Mouse (Mus musculus) heart, embryonic 15.5 days (tissue): ENCODE data around the gene Cry2. TPM values are rescaled to one million over a fixed set of nuclear protein-coding genes. Genes with fewer than 3 reads are reported as not detected.

ENCODE experiments used
- ATAC-seq: fragments of 200-750 bp; cut with Nextera tagmentation; replicated peaks from 2 replicates; pipeline ENCODE4 v1.8.0; 2017; ENCODE audit warnings: low read depth, moderate TSS enrichment; ENCODE audit not compliant: insufficient number of reproducible peaks, insufficient read depth, low FRiP score
- H3K27ac ChIP-seq: fragments of 300-500 bp; sonication (generic); 2 replicates; pipeline ENCODE4 v1.5.1; 2015; ENCODE audit warnings: mild to moderate bottlenecking, inconsistent platforms
- H3K27me3 ChIP-seq: fragments of 300-500 bp; sonication (generic); 2 replicates; pipeline ENCODE4 v1.6.1; 2015; ENCODE audit warnings: inconsistent platforms
- H3K36me3 ChIP-seq: fragments of 300-500 bp; sonication (generic); 2 replicates; pipeline ENCODE4 v1.6.1; 2015; ENCODE audit warnings: mild to moderate bottlenecking, inconsistent platforms
- H3K4me1 ChIP-seq: fragments of 300-500 bp; sonication (generic); replicated peaks from 2 replicates; pipeline ENCODE4 v1.6.1; 2015; ENCODE audit warnings: inconsistent platforms
- H3K4me2 ChIP-seq: fragments of 300-500 bp; sonication (generic); 2 replicates; pipeline ENCODE4 v1.6.1; 2015; ENCODE audit warnings: inconsistent platforms, mild to moderate bottlenecking, moderate library complexity
- H3K4me3 ChIP-seq: fragments of 300-500 bp; sonication (generic); 2 replicates; pipeline ENCODE4 v1.5.1; 2015; ENCODE audit warnings: mild to moderate bottlenecking, inconsistent platforms
- H3K9ac ChIP-seq: fragments of 300-500 bp; sonication (generic); 2 replicates; pipeline ENCODE4 v1.6.1; 2015; ENCODE audit warnings: mild to moderate bottlenecking, inconsistent platforms
- H3K9me3 ChIP-seq: fragments of 300-500 bp; sonication (generic); replicated peaks from 2 replicates; pipeline ENCODE4 v1.6.1; 2016; ENCODE audit warnings: inconsistent platforms
- WGBS: fragments of 180-500 bp; shearing (Covaris S2); methylation state at CpG from one replicate; pipeline ENCODE4 v1.1.7; 2015; ENCODE audit warnings: mixed read lengths; 5-methylcytosine and 5-hydroxymethylcytosine counted together
- polyA plus RNA-seq: library from polyadenylated mRNA; unstranded; fragments of >200 nt; fragmentation: Nextera tagmentation; extraction: Ambion mirVana; gene quantifications from 2 replicates; pipeline ENCODE4 v1.2.1, GENCODE M21; 2015

Gene Cry2
- polyA plus RNA-seq, 1 experiment from 2014 or later = 15.8 TPM

DNA sequence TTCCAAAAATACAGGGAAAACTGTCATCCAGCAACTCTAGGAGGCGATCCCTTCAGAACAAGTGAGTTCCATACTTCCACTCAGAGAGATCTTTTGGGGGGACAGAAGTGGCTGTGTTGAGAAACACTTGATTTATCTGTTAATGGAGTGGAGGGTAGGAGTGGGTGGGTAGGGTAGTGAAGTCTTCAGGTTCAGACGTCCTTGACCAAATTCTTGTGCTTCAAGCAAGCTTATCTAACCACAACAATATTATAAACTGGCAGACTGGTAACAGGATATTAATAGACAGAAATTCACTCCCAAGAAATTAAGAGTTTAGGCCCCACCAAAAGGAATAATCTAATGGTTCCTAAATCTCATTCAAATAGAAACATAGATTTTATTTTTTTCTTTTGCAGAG, 3.8 kb downstream of the Cry2 start:
- H3K9me3 ChIP-seq = no peaks in the 10 kb centered on the region
- no peak overlapping the region for H3K27ac ChIP-seq
- H3K4me1 ChIP-seq = peaks cover 80% of the 10 kb centered on the region
- no peaks in the 10 kb centered on the region for H3K36me3 ChIP-seq
- no peak overlapping the region for H3K4me2 ChIP-seq
- H3K27me3 ChIP-seq = no peaks in the 10 kb centered on the region
- no peak for ATAC-seq
- 57% methylated on average over 2 of the region's 2 CpGs for WGBS
- H3K9ac ChIP-seq = no peak overlapping the region
- H3K4me3 ChIP-seq = no peak overlapping the region

DNA sequence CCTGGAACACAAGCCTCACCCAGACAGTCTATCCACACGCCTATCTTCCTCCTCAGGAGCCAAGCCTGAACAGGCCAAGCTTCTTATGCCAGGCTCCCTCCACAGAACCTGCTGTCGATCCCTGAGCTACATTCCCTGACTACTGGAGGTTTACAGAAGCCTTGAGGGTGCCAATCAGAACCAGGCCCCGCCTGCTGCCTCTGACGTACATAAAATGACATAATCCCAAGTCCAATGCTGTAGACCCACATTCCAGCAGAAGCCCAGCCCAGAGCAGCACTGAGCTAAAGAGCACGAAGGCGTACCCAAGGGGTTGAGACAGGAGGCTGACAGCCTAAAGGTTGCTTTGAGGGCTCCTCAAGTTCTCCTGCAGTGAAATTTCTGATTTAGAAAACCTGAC, 6.0 kb downstream of the Cry2 start:
- 0 out of 2 replicates have a peak overlapping the region, but pooled peaks have one; percentile 14 for H3K9ac ChIP-seq
- WGBS = 32% methylated on average over 6 of the region's 6 CpGs
- peaks cover 91% of the 10 kb centered on the region for H3K4me1 ChIP-seq
- peak; percentile 48 for ATAC-seq
- H3K27me3 ChIP-seq = no peaks in the 10 kb centered on the region
- peaks cover under 1% of the 10 kb centered on the region; the same call in 1 of the 2 replicates for H3K36me3 ChIP-seq
- peak overlapping the region; percentile 70 for H3K27ac ChIP-seq
- H3K4me3 ChIP-seq = no peak overlapping the region
- no peaks in the 10 kb centered on the region for H3K9me3 ChIP-seq
- peak overlapping the region; percentile 11; the same call in 1 of the 2 replicates for H3K4me2 ChIP-seq

DNA sequence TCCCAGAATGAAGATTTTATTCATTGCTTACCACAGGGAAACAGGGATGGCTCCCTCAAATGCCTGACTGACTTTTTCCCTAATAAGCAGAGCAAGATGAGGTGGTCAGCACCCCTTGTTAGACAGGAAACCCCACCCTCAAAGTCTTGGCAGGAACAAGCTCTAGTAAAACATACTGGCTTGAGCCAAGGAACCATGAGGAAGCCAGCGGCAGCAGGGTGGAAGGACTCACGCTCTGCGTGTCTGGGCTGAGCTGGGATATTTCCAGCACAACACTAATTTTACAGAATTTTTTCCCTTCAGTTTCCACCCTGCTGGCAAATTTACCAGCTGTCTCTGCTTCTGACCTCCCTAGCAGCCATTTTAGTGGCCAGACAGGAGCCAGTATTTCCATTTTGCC, 7.4 kb downstream of the Cry2 start:
- no peak overlapping the region for H3K4me2 ChIP-seq
- no peak overlapping the region for H3K9ac ChIP-seq
- no peak overlapping the region for H3K4me3 ChIP-seq
- no peaks in the 10 kb centered on the region for H3K27me3 ChIP-seq
- no peaks in the 10 kb centered on the region for H3K9me3 ChIP-seq
- 49% methylated on average over 3 of the region's 3 CpGs for WGBS
- H3K4me1 ChIP-seq = peaks cover 81% of the 10 kb centered on the region
- no peak for ATAC-seq
- peak overlapping the region; percentile 87 for H3K27ac ChIP-seq
- H3K36me3 ChIP-seq = peaks cover 12% of the 10 kb centered on the region; the same call in 1 of the 2 replicates

DNA sequence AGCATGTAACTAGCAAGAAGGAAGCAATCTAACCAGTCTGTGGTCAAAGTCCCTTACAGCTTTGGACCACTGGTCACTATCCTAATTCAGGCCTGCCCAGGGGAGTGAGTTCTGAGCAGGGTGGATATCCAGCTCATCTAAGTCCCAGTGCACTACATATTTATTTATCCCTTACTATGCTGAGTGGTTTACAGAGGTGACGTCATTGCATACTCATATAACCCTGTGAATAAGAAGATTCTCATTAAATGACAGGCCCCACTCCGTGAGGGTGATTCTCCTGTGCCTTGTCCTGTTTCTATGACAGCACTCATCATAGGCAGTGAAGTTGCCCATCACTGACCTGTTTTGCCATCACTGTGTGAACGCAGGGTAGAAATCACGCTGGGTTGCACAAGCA, 8.5 kb downstream of the Cry2 start:
- Histone ChIP-seq H3K4me1 (peaks cover 70% of the 10 kb centered on the region), H3K4me2 (no peak overlapping the region), H3K4me3 (no peak overlapping the region), H3K9ac (no peak overlapping the region), H3K27me3 (no peaks in the 10 kb centered on the region), H3K36me3 (peaks cover 22% of the 10 kb centered on the region; the same call in 1 of the 2 replicates), H3K9me3 (no peaks in the 10 kb centered on the region), H3K27ac (peak overlapping the region; percentile 87)
- no peak for ATAC-seq
- 82% methylated on average over 4 of the region's 4 CpGs for WGBS

DNA sequence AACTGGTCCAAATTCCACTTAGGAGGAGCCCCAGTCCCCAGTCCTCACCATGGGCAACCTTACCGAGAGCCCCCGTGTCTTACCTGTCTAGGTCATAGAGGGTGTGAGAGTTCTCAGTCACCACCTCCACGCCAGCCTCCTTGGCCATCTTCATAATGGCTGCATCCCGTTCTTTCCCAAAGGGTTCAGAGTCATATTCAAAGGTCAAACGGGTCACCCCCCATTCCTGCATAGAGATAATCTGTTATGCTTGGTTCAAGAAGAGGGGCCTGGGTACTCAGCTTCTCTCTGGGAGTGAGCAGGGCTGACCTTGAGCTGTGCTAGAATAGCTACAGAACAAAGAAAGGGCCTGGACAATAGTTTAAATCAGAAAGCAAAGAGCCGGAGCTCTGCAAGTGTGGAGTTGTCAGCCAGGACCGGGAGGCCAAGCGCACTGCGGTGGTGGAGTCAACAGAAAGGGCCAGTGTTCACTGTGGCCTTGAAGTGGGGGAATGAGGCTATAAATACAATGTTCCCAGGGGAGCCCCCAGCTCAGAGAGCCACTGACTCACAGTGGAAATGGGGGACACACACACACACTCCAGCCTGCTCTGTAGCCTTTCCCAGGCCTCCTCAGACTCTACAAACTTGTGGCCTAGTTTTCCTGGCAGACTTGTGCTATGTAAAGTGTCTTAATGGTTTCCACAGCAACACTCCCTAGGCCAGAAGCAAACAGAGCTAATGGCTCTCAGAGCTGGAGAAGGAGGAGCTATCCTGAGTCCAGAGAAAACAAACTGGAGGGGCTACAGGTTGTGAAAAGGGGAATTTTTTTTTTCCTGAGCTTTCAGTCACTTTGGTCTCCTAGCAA, 9.2 kb downstream of the Cry2 start:
- peak; percentile 64 for ATAC-seq
- Histone ChIP-seq H3K9me3 (no peaks in the 10 kb centered on the region), H3K4me1 (peaks cover 64% of the 10 kb centered on the region), H3K4me2 (no peak overlapping the region; the same call in 1 of the 2 replicates), H3K27me3 (no peaks in the 10 kb centered on the region), H3K9ac (no peak overlapping the region; the same call in 1 of the 2 replicates), H3K36me3 (peaks cover 28% of the 10 kb centered on the region; the same call in 1 of the 2 replicates), H3K27ac (peak overlapping the region; percentile 87), H3K4me3 (no peak overlapping the region)
- 62% methylated on average over 9 of the region's 9 CpGs for WGBS

DNA sequence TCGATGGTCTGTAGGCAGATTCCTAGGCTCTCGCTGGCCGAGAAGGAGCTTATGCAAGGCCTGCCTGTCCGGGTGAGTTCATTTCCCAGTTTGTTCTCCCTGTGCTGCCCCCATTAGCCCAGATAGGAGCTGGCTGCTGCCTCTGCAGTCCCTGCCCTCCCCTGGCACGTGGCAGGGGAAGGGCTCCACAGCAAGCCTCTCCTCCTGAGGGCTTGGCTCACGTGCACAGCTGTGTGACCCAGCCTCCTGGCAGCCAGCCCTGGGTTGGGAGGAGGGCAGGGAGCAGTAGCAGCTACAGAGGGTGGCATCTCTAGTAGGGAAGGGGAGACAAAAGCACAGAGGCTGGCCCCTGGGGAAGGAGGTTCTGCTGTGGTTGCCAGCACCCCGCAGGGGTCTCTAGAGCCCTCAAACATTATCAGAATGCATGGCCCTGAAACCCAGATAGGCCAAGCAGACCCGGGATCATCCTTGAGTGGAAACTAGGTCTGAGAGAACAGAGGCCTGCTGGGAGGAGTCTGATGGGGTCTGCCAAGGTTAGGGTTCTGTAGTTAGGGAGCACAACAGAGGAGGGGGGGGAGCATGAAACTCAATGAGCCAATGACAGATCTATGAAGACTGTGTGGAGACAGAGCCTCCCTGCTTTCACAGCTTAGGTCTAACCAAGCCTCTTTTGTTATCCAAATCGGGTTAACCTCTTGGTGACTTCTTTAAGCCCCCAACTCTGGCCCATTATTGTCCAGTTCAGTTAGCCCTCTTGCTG, 10.0 kb downstream of the Cry2 start:
- ATAC-seq = peak; percentile 84
- no peak overlapping the region for H3K4me2 ChIP-seq
- no peak overlapping the region for H3K9ac ChIP-seq
- H3K4me3 ChIP-seq = no peak overlapping the region
- H3K9me3 ChIP-seq = no peaks in the 10 kb centered on the region
- peak overlapping the region; percentile 87 for H3K27ac ChIP-seq
- H3K4me1 ChIP-seq = peaks cover 57% of the 10 kb centered on the region
- 56% methylated on average over 9 of the region's 9 CpGs for WGBS
- no peaks in the 10 kb centered on the region for H3K27me3 ChIP-seq
- H3K36me3 ChIP-seq = peaks cover 35% of the 10 kb centered on the region

DNA sequence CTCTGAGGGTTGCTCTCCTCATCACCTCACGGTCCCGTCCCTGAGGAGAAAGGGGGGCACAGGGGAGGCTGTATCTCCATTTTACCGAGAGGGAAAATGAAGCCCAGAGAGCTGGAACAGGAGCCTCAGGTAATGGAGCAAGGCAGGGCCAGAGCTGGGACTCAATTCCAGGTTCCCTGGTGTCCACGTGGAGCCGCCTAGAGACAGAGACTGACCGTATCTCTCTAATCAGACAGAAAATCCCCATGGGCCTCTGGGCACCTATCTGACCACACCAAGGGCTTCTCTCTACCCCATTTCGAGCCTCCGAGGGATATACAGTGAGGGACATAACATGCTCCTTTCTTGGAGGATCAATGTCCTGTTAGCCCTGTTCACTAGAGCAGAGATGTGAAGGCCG, 10.7 kb downstream of the Cry2 start:
- peaks cover 40% of the 10 kb centered on the region for H3K36me3 ChIP-seq

DNA sequence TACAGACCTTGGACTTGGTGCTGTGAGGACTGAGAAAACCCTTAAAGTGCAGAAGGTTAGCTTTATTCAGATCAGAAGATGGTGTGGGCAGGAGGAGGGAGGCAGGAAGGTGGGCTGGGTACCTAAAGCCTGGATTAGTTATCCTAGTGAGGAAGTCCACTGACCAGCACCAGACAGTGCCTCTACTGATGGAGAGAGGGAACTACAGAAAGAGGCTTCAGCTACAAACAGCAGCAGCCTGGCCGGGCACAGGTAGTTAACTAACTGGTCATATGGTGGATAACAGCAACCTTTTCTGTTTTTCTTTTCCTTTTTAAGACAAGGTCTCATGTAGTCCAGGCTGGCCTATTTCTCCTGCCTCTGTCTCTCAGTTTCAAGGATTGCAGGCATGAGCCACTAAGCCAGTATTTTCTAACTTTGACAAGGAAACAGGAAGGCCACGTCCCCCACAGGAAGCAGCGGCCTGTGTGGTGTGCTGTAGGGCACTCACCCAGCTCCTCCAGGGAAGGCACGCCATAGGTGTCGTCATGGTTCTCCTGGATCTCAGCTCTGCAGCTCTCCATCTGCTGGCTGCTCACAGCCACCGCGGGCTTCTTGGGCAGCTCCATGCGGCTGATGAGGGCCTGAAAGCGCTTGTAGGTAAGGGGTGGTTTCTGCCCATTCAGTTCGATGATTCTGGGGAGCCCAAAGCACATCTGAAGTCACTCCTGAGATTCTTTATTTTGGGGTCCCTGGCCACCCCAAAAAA, 11.3 kb downstream of the Cry2 start:
- Histone ChIP-seq H3K27ac (peak overlapping the region; percentile 87; the same call in 1 of the 2 replicates), H3K4me2 (no peak overlapping the region), H3K36me3 (peaks cover 46% of the 10 kb centered on the region), H3K27me3 (no peaks in the 10 kb centered on the region), H3K9ac (no peak overlapping the region), H3K9me3 (no peaks in the 10 kb centered on the region), H3K4me3 (no peak overlapping the region), H3K4me1 (peaks cover 44% of the 10 kb centered on the region)
- whole genome bisulfite sequencing = 65% methylated on average over 10 of the region's 10 CpGs
- ATAC-seq = no peak

More for the DNA sequence above, 10.7 kb downstream of the Cry2 start:
- no peak overlapping the region for H3K4me3 ChIP-seq
- H3K27ac ChIP-seq = peak overlapping the region; percentile 87
- no peaks in the 10 kb centered on the region for H3K27me3 ChIP-seq
- H3K4me2 ChIP-seq = no peak overlapping the region
- H3K9me3 ChIP-seq = no peaks in the 10 kb centered on the region
- WGBS = 87% methylated on average over 9 of the region's 9 CpGs
- no peak for ATAC-seq
- no peak overlapping the region for H3K9ac ChIP-seq
- H3K4me1 ChIP-seq = peaks cover 50% of the 10 kb centered on the region

DNA sequence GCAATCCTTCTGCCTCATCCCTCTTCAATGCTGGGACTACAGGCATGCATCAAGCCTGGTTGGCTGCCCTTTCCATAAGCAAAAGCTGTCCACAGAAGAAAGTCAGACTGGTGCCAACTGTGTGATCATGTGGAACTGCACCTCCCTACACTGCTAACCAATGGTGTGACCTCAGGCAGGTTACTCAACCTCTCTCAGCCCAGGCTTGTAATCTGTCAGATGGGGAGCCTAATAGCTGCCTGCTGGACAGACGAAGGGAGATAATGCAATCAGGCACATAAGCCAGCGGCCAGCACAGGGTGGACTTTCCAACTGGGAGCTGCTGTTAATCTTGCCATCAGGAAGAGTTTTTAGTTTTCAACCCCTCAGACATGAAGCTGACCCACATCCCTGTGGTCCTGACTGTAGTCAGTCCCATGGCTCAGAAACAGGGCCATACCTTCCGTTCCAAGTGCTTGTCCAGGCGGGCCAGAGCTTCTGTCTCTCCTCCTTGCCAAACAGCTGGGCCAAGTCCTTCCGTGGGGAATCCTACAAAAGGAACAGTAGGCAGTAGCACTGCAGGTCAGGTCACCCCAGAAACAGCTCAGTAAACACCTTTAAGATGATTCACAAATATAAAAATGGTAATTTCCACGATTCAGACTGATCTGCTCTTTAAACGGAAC, 12.0 kb downstream of the Cry2 start:
- Histone ChIP-seq H3K9ac (no peak overlapping the region), H3K9me3 (no peaks in the 10 kb centered on the region), H3K36me3 (peaks cover 48% of the 10 kb centered on the region), H3K4me3 (no peak overlapping the region), H3K4me2 (no peak overlapping the region), H3K27ac (no peak overlapping the region), H3K4me1 (peaks cover 41% of the 10 kb centered on the region), H3K27me3 (no peaks in the 10 kb centered on the region)
- WGBS = 91% methylated on average over 7 of the region's 7 CpGs
- ATAC-seq = no peak

DNA sequence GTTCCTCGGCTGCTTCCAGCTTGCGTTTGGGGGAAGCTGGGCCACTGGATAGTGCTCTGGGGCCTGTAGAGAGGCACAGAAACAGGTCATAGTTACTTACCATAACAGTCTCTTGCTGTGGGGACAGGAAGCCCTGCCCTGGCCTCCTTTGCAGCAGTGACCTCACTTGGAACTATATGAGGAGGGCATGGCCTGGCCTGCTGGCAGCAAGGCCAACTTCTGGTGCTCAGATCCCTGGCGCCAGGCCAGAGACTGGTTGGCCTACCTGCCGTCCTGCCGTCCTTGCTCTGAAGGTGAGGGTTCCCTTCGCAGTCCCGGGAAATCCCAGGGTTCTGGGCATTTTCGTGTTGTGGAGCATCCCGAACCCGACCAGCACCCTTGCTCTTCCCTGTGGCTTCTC, 22.1 kb downstream of the Cry2 start:
- Histone ChIP-seq H3K36me3 (peaks cover 89% of the 10 kb centered on the region), H3K4me2 (no peak overlapping the region), H3K9ac (no peak overlapping the region), H3K27ac (no peak overlapping the region), H3K9me3 (no peaks in the 10 kb centered on the region), H3K4me3 (no peak overlapping the region), H3K27me3 (no peaks in the 10 kb centered on the region), H3K4me1 (no peaks in the 10 kb centered on the region)
- ATAC-seq = no peak
- 82% methylated on average over 10 of the region's 10 CpGs for WGBS
